Mouse (Mus musculus): Measurements from ENCODE around the gene Fbln2.

GRCm38 (mm10) chr6:91307972-91308371 is 95.7 kb downstream of the Fbln2 start:
- no peak for TF ChIP-seq CTCF (conservative IDR thresholded peaks at IDR 0.05; ENCODE audit: insufficient read depth, insufficient read length, low read depth, low read length)
- no peak for TF ChIP-seq POLR2A (IDR thresholded peaks at IDR 0.05; ENCODE audit: low read depth, low read length)
